Mouse (Mus musculus): ENCODE data around the gene Auts2. TPM values are rescaled to one million over a fixed set of nuclear protein-coding genes. Genes with fewer than 3 reads are reported as not detected.

Auts2 gene
- polyA plus RNA-seq, 1 experiment from 2014 or later: 27.3 TPM

GRCm38 (mm10) chr5:132542381-132543020 lies 643 bp downstream of the Auts2 start:
- TF ChIP-seq CTCF (IDR thresholded peaks at IDR 0.05; ENCODE audit: low read depth): no peak
- under 1% methylated on average over 28 of the region's 28 CpGs for WGBS
- H3K27me3 ChIP-seq (ENCODE audit: insufficient read depth, low read length): no peaks in the 10 kb centered on the region
- DNase-seq (peak; percentile 64), ATAC-seq (ENCODE audit: insufficient read depth) (peak; percentile 19)
- peak overlapping the region; percentile 78 for H3K27ac ChIP-seq (ENCODE audit: low read depth)
- H3K4me2 ChIP-seq: peak overlapping the region; percentile 83
- no peaks in the 10 kb centered on the region for H3K36me3 ChIP-seq (ENCODE audit: insufficient read depth)
- peak overlapping the region; percentile 77 for H3K4me3 ChIP-seq (ENCODE audit: low read depth, low read length)
- peak overlapping the region; percentile 75 for H3K9ac ChIP-seq
- H3K9me3 ChIP-seq (ENCODE audit: low read depth, low read length): no peaks in the 10 kb centered on the region
- peaks cover 8% of the 10 kb centered on the region; the same call in 1 of the 2 replicates for H3K4me1 ChIP-seq (ENCODE audit: insufficient read depth)

GRCm38 (mm10) chr5:132541951-132542350 lies 1.2 kb downstream of the Auts2 start:
- Histone ChIP-seq H3K9me3 (ENCODE audit: low read depth, low read length) (no peaks in the 10 kb centered on the region), H3K4me1 (ENCODE audit: insufficient read depth) (peaks cover 8% of the 10 kb centered on the region; the same call in 1 of the 2 replicates), H3K27ac (ENCODE audit: low read depth) (peak overlapping the region; percentile 78), H3K27me3 (ENCODE audit: insufficient read depth, low read length) (no peaks in the 10 kb centered on the region), H3K4me2 (peak overlapping the region; percentile 83), H3K9ac (peak overlapping the region; percentile 75), H3K4me3 (ENCODE audit: low read depth, low read length) (peak overlapping the region; percentile 77), H3K36me3 (ENCODE audit: insufficient read depth) (no peaks in the 10 kb centered on the region)
- DNase-seq (peak; percentile 77), ATAC-seq (ENCODE audit: insufficient read depth) (peak; percentile 19; the same call in 1 of the 2 replicates)
- under 1% methylated on average over 18 of the region's 21 CpGs for WGBS
- no peak for TF ChIP-seq CTCF (IDR thresholded peaks at IDR 0.05; ENCODE audit: low read depth)

GRCm38 (mm10) chr5:132541371-132541931 lies 1.7 kb downstream of the Auts2 start:
- Histone ChIP-seq H3K9me3 (ENCODE audit: low read depth, low read length) (no peaks in the 10 kb centered on the region), H3K4me3 (ENCODE audit: low read depth, low read length) (peak overlapping the region; percentile 77), H3K4me2 (peak overlapping the region; percentile 83), H3K27ac (ENCODE audit: low read depth) (peak overlapping the region; percentile 78), H3K27me3 (ENCODE audit: insufficient read depth, low read length) (no peaks in the 10 kb centered on the region), H3K36me3 (ENCODE audit: insufficient read depth) (no peaks in the 10 kb centered on the region), H3K4me1 (ENCODE audit: insufficient read depth) (peaks cover 8% of the 10 kb centered on the region; the same call in 1 of the 2 replicates), H3K9ac (peak overlapping the region; percentile 75)
- DNase-seq (peak; percentile 60), ATAC-seq (ENCODE audit: insufficient read depth) (no peak)
- under 1% methylated on average over 46 of the region's 46 CpGs for WGBS
- TF ChIP-seq CTCF (IDR thresholded peaks at IDR 0.05; ENCODE audit: low read depth): no peak

GRCm38 (mm10) chr5:132540841-132541311 lies 2.3 kb downstream of the Auts2 start:
- Histone ChIP-seq H3K9ac (peak overlapping the region; percentile 75), H3K27me3 (ENCODE audit: insufficient read depth, low read length) (no peaks in the 10 kb centered on the region), H3K4me3 (ENCODE audit: low read depth, low read length) (peak overlapping the region; percentile 77), H3K4me2 (peak overlapping the region; percentile 83), H3K27ac (ENCODE audit: low read depth) (peak overlapping the region; percentile 78; the same call in 1 of the 2 replicates), H3K36me3 (ENCODE audit: insufficient read depth) (no peaks in the 10 kb centered on the region), H3K9me3 (ENCODE audit: low read depth, low read length) (no peaks in the 10 kb centered on the region), H3K4me1 (ENCODE audit: insufficient read depth) (peaks cover 8% of the 10 kb centered on the region; the same call in 1 of the 2 replicates)
- ATAC-seq (ENCODE audit: insufficient read depth) (no peak), DNase-seq (no peak)
- no peak for TF ChIP-seq CTCF (IDR thresholded peaks at IDR 0.05; ENCODE audit: low read depth)
- WGBS: 10% methylated on average over 7 of the region's 7 CpGs

GRCm38 (mm10) chr5:132537475-132537874 lies 5.7 kb downstream of the Auts2 start:
- peaks cover 8% of the 10 kb centered on the region; the same call in 1 of the 2 replicates for H3K4me1 ChIP-seq (ENCODE audit: insufficient read depth)
- no peaks in the 10 kb centered on the region for H3K9me3 ChIP-seq (ENCODE audit: low read depth, low read length)
- ATAC-seq (ENCODE audit: insufficient read depth): no peak
- H3K4me2 ChIP-seq: no peak overlapping the region
- no peak overlapping the region for H3K4me3 ChIP-seq (ENCODE audit: low read depth, low read length)
- 61% methylated on average over 4 of the region's 4 CpGs for WGBS
- no peaks in the 10 kb centered on the region for H3K36me3 ChIP-seq (ENCODE audit: insufficient read depth)
- no peak for DNase-seq
- H3K27me3 ChIP-seq (ENCODE audit: insufficient read depth, low read length): no peaks in the 10 kb centered on the region
- H3K27ac ChIP-seq (ENCODE audit: low read depth): no peak overlapping the region
- no peak for TF ChIP-seq CTCF (IDR thresholded peaks at IDR 0.05; ENCODE audit: low read depth)
- H3K9ac ChIP-seq: no peak overlapping the region

- H3K4me2 ChIP-seq: no peak overlapping the region
- H3K27ac ChIP-seq (ENCODE audit: low read depth): no peak overlapping the region
- no peaks in the 10 kb centered on the region for H3K36me3 ChIP-seq (ENCODE audit: insufficient read depth)
- ATAC-seq (ENCODE audit: insufficient read depth) (no peak), DNase-seq (no peak)
- peaks cover 18% of the 10 kb centered on the region for H3K4me1 ChIP-seq (ENCODE audit: insufficient read depth)
- no peak overlapping the region for H3K4me3 ChIP-seq (ENCODE audit: low read depth, low read length)
- H3K9ac ChIP-seq: no peak overlapping the region
- no peak for TF ChIP-seq CTCF (IDR thresholded peaks at IDR 0.05; ENCODE audit: low read depth)
- 68% methylated on average over 3 of the region's 3 CpGs for WGBS
- no peaks in the 10 kb centered on the region for H3K27me3 ChIP-seq (ENCODE audit: insufficient read depth, low read length)
- no peaks in the 10 kb centered on the region for H3K9me3 ChIP-seq (ENCODE audit: low read depth, low read length)
Observed at GRCm38 (mm10) chr5:132526395-132526794, 16.7 kb downstream of the Auts2 start.

- no peak overlapping the region for H3K4me2 ChIP-seq
- DNase-seq: no peak
- no peaks in the 10 kb centered on the region for H3K36me3 ChIP-seq (ENCODE audit: insufficient read depth)
- H3K4me3 ChIP-seq (ENCODE audit: low read depth, low read length): no peak overlapping the region
- peaks cover 10% of the 10 kb centered on the region for H3K4me1 ChIP-seq (ENCODE audit: insufficient read depth)
- no peak overlapping the region for H3K27ac ChIP-seq (ENCODE audit: low read depth)
- no peak overlapping the region for H3K9ac ChIP-seq
- H3K27me3 ChIP-seq (ENCODE audit: insufficient read depth, low read length): no peaks in the 10 kb centered on the region
- WGBS: 75% methylated on average over 12 of the region's 12 CpGs
- ATAC-seq (ENCODE audit: insufficient read depth): no peak
- H3K9me3 ChIP-seq (ENCODE audit: low read depth, low read length): no peaks in the 10 kb centered on the region
- TF ChIP-seq CTCF (IDR thresholded peaks at IDR 0.05; ENCODE audit: low read depth): no peak
Observed at GRCm38 (mm10) chr5:132521358-132521873, 21.7 kb downstream of the Auts2 start.
